Mouse (Mus musculus) gastrocnemius, adult 8-10 months (tissue): Measurements from ENCODE around the gene Aldh1l2. TPM values are rescaled to one million over a fixed set of nuclear protein-coding genes. Genes with fewer than 3 reads are reported as not detected.
"Not testable (repeated sequence)": the region's sequence is repeated elsewhere in the genome, so short reads cannot be mapped to it uniquely, and the experiment has no call there.

Source experiments
- DNase-seq, 2 experiments: peaks; one replicate each; pipeline ENCODE4 v3.0.0; 2022; ENCODE audit warnings: low spot score in 2 of 2
- total RNA-seq, 4 experiments: library from RNA; stranded (reverse); gene quantifications; 2 replicates each; pipeline ENCODE4 v1.2.4; 2022

Gene Aldh1l2
- total RNA-seq, result 1 to 10 TPM; 3.2 to 4.8 (median 4.1) TPM

GRCm38 (mm10) chr10:83533910-83534283 is at the start of gene Aldh1l2:
TSS of gene Aldh1l2 (minus strand) at chr10:83534140.
- peak; percentile 47 to 58 for DNase-seq

- no peak for DNase-seq
Observed at GRCm38 (mm10) chr10:83565449-83566441, 31.8 kb upstream of the Aldh1l2 start.

GRCm38 (mm10) chr10:83563005-83563404 is 29.1 kb upstream of the Aldh1l2 start:
- no peak for DNase-seq

GRCm38 (mm10) chr10:83545341-83545740 is 11.4 kb upstream of the Aldh1l2 start:
- DNase-seq, result no peak

- peak in 1 of 2 experiments; percentile 16 for DNase-seq
Observed at GRCm38 (mm10) chr10:83544103-83544479, 10.2 kb upstream of the Aldh1l2 start.

- peak; percentile 87 to 91 for DNase-seq
Observed at GRCm38 (mm10) chr10:83543439-83544102, 9.6 kb upstream of the Aldh1l2 start, which contains the start of gene Washc4. TSS of gene Washc4 (plus strand) at chr10:83543752.

GRCm38 (mm10) chr10:83542241-83542640 is 8.3 kb upstream of the Aldh1l2 start:
- DNase-seq, result no peak

- DNase-seq, result no peak
Observed at GRCm38 (mm10) chr10:83540092-83540491, 6.2 kb upstream of the Aldh1l2 start.

GRCm38 (mm10) chr10:83539311-83539980 is 5.5 kb upstream of the Aldh1l2 start:
- DNase-seq, result no peak

GRCm38 (mm10) chr10:83536436-83536835 is 2.5 kb upstream of the Aldh1l2 start:
- DNase-seq, result no peak

- peak; percentile 67 to 80 for DNase-seq
Observed at GRCm38 (mm10) chr10:83533258-83533909, 556 bp downstream of the Aldh1l2 start.

GRCm38 (mm10) chr10:83530384-83530967 is 3.5 kb downstream of the Aldh1l2 start:
- no peak for DNase-seq

- not testable (repeated sequence) for DNase-seq
Observed at GRCm38 (mm10) chr10:83524238-83524637, 9.7 kb downstream of the Aldh1l2 start.

- no peak for DNase-seq
Observed at GRCm38 (mm10) chr10:83520990-83521389, 12.9 kb downstream of the Aldh1l2 start.

- no peak for DNase-seq
Observed at GRCm38 (mm10) chr10:83513736-83514135, 20.2 kb downstream of the Aldh1l2 start.

- no peak for DNase-seq
Observed at GRCm38 (mm10) chr10:83511304-83511703, 22.6 kb downstream of the Aldh1l2 start.

GRCm38 (mm10) chr10:83508962-83509660 is 24.8 kb downstream of the Aldh1l2 start:
- DNase-seq, result no peak

GRCm38 (mm10) chr10:83497321-83497720 is 36.6 kb downstream of the Aldh1l2 start:
- DNase-seq, result no peak

- DNase-seq, result no peak
Observed at GRCm38 (mm10) chr10:83490506-83490905, 43.4 kb downstream of the Aldh1l2 start.

GRCm38 (mm10) chr10:83477286-83477685 is 56.7 kb downstream of the Aldh1l2 start:
- DNase-seq, result no peak
